In the genomic region with DNA sequence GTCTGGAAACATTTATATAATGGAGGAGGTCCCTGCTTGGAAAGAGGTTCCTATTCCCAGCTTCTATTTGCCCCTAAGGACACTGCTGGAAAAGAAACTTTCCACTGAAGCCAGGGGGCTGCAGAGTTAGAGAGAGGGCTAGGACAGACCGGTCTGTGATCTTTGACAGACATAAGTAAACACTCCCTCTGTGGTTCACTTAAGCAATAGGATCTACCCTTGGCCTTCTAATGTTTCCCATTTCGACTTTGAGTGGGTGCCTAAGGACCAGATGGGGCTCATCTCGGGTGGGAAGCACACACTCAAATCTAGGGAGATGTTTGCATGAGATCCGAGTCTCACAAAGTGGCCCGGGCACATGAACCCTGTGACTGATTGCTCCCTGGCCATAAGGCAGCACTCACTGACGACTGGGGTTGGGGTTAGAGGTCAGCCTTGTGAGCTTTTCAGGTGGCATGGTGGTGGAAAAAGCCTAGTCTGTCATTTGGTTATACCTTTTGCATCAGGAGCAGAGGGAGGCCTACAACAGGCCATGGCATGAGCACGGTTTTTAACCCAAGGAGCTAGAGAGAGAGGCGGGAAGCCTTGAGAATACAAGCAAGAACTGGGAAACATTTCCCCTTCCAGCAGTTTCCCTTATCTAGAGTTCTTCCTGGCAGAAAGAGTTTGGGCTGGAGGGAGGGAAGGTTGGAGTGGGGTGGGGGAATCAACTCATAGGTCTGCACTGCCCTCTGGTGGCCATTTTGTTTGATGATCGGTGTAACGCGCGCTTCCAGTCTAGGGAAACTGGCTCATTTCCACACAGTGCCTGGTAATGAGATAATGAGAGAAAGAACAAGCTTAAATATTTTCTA, we compare ENCODE assay signal across 8 mouse cellular contexts. TPM values are rescaled to one million over a fixed set of nuclear protein-coding genes. Genes with fewer than 3 reads are reported as not detected.
A peak's percentile ranks its signal among the peaks of the same experiment; 100 is the strongest.
DNase-seq lines count a peak whose midpoint lies in the region; ATAC-seq and TF ChIP-seq lines count a peak whose summit lies in the region.

No protein-coding gene starts in this region.

- H3K4me2 ChIP-seq in forebrain, embryonic 15.5 days (replicated peaks) = no peak overlapping the region
- H3K4me2 ChIP-seq in liver, embryonic 11.5 days = no peak overlapping the region
- H3K4me2 ChIP-seq in neural tube, embryonic 12.5 days (replicated peaks) = peak overlapping the region; percentile 28; the same call in 1 of the 2 replicates

- 41% methylated on average over 12 of the region's 12 CpGs for WGBS in forebrain, embryonic 15.5 days
- WGBS in liver, embryonic 11.5 days = 24% methylated on average over 12 of the region's 12 CpGs
- 36% methylated on average over 12 of the region's 12 CpGs for WGBS in neural tube, embryonic 12.5 days

- no peak for TF ChIP-seq EP300 in MEL (IDR thresholded peaks at IDR 0.05; ENCODE audit: low read depth in 1 of 2, low read length in 2 of 2)

- H3K9ac ChIP-seq in MEL (ENCODE audit: control insufficient read depth, low read depth, low read length, poor library complexity, severe bottlenecking) = no peak overlapping the region
- no peak overlapping the region for H3K9ac ChIP-seq in forebrain, embryonic 15.5 days (replicated peaks)
- H3K9ac ChIP-seq in liver, embryonic 11.5 days (ENCODE audit: low read depth, low read length) = no peak overlapping the region
- no peak overlapping the region for H3K9ac ChIP-seq in neural tube, embryonic 12.5 days

- no peaks in the 10 kb centered on the region for H3K27me3 ChIP-seq in MEL (ENCODE audit: control insufficient read depth in 1 of 2, insufficient read depth in 2 of 2, low read length in 2 of 2)
- no peaks in the 10 kb centered on the region for H3K27me3 ChIP-seq in forebrain, embryonic 15.5 days
- H3K27me3 ChIP-seq in liver, embryonic 11.5 days (replicated peaks; ENCODE audit: control insufficient read depth, insufficient read depth, low read length) = no peaks in the 10 kb centered on the region
- no peaks in the 10 kb centered on the region for H3K27me3 ChIP-seq in neural tube, embryonic 12.5 days (replicated peaks)

- H3K79me2 ChIP-seq in MEL (ENCODE audit: control insufficient read depth, insufficient read depth, low read length, poor library complexity) = no peaks in the 10 kb centered on the region

- peak; percentile 96 for ATAC-seq in forebrain, embryonic 15.5 days (replicated peaks)
- peak; percentile 41; the same call in 1 of the 2 replicates for ATAC-seq in liver, embryonic 11.5 days (replicated peaks; ENCODE audit: low FRiP score)
- peak; percentile 80 for ATAC-seq in neural tube, embryonic 12.5 days (ENCODE audit: low FRiP score, low read depth)

- H3K27ac ChIP-seq in MEL (ENCODE audit: control insufficient read depth, low read depth, low read length) = no peak overlapping the region
- H3K27ac ChIP-seq in forebrain, embryonic 15.5 days (replicated peaks) = no peak overlapping the region
- no peak overlapping the region for H3K27ac ChIP-seq in liver, embryonic 11.5 days (ENCODE audit: low read depth, low read length)
- no peak overlapping the region for H3K27ac ChIP-seq in neural tube, embryonic 12.5 days

- TF ChIP-seq POLR2A in MEL (IDR thresholded peaks at IDR 0.05; ENCODE audit: control insufficient read depth in 1 of 2, insufficient read depth in 1 of 2, low read depth in 1 of 2, low read length in 2 of 2, poor library complexity in 1 of 2) = no peak

- peak; percentile 47 for DNase-seq in MEL (ENCODE audit: low read depth, low spot score)
- peak; percentile 56 for DNase-seq in cerebellum, adult 11 months
- peak; percentile 89 to 93 for DNase-seq in heart, postnatal 10 days
- peak; percentile 64 to 88 for DNase-seq in kidney, postnatal 25 days
- peak; percentile 59 for DNase-seq in liver, embryonic 11.5 days (ENCODE audit: low spot score)
- DNase-seq in testis, postnatal 14 days (ENCODE audit: low spot score) = peak; percentile 65

- no peaks in the 10 kb centered on the region for H3K4me1 ChIP-seq in MEL (ENCODE audit: control insufficient read depth in 1 of 2, insufficient read depth in 2 of 2, low read length in 2 of 2)
- H3K4me1 ChIP-seq in forebrain, embryonic 15.5 days = peaks cover 7% of the 10 kb centered on the region
- H3K4me1 ChIP-seq in liver, embryonic 11.5 days (replicated peaks; ENCODE audit: control insufficient read depth, insufficient read depth, low read length) = 0 out of 2 replicates have a peak, but pooled peaks cover 3% of the 10 kb centered on the region
- H3K4me1 ChIP-seq in neural tube, embryonic 12.5 days = no peaks in the 10 kb centered on the region

- H3K9me3 ChIP-seq in MEL (replicated peaks; ENCODE audit: insufficient read depth, low read length) = no peaks in the 10 kb centered on the region
- H3K9me3 ChIP-seq in forebrain, embryonic 15.5 days = no peaks in the 10 kb centered on the region
- H3K9me3 ChIP-seq in liver, embryonic 11.5 days (ENCODE audit: control insufficient read depth, low read length) = no peaks in the 10 kb centered on the region
- H3K9me3 ChIP-seq in neural tube, embryonic 12.5 days = no peaks in the 10 kb centered on the region; the same call in 1 of the 2 replicates

- TF ChIP-seq CTCF in MEL (IDR thresholded peaks at IDR 0.05 in 2 of 3, conservative IDR thresholded peaks at IDR 0.05 in 1 of 3; ENCODE audit: control insufficient read depth in 1 of 3, insufficient read depth in 1 of 3, low read depth in 2 of 3, low read length in 3 of 3, poor library complexity in 1 of 3, severe bottlenecking in 1 of 3) = peak; percentile 30 to 65 (median 52); a peak in 5 of 6 replicates

- no peak overlapping the region for H3K4me3 ChIP-seq in MEL (ENCODE audit: control insufficient read depth in 1 of 2, insufficient read depth in 1 of 2, low read depth in 2 of 2, low read length in 2 of 2)
- H3K4me3 ChIP-seq in forebrain, embryonic 15.5 days = no peak overlapping the region
- H3K4me3 ChIP-seq in liver, embryonic 11.5 days (ENCODE audit: low read depth, low read length) = no peak overlapping the region
- H3K4me3 ChIP-seq in neural tube, embryonic 12.5 days = no peak overlapping the region

- intact Hi-C loops in heart, postnatal 10 days (cut with DNase I) = loop anchor here (1.0 kb wide), 1 partner anchor 119 kb away; no protein-coding TSS in a partner anchor

- no peaks in the 10 kb centered on the region for H3K36me3 ChIP-seq in MEL (ENCODE audit: control insufficient read depth in 1 of 2, insufficient read depth in 2 of 2, low read length in 2 of 2)
- H3K36me3 ChIP-seq in forebrain, embryonic 15.5 days = no peaks in the 10 kb centered on the region
- H3K36me3 ChIP-seq in liver, embryonic 11.5 days (ENCODE audit: control insufficient read depth, insufficient read depth, low read length) = no peaks in the 10 kb centered on the region
- H3K36me3 ChIP-seq in neural tube, embryonic 12.5 days = no peaks in the 10 kb centered on the region

- TF ChIP-seq RAD21 in MEL (IDR thresholded peaks at IDR 0.05; ENCODE audit: low read depth, low read length) = peak; percentile 52

TF ChIP-seq in MEL, 35 proteins besides CTCF, POLR2A, EP300 and RAD21:
- TF ChIP-seq ZC3H11A (IDR thresholded peaks at IDR 0.05; ENCODE audit: low read depth, low read length) (peak; percentile 13; the same call in 1 of the 2 replicates), USF1 (IDR thresholded peaks at IDR 0.05; ENCODE audit: low read depth, low read length) (no peak), SMC3 (IDR thresholded peaks at IDR 0.05; ENCODE audit: low read depth, low read length) (peak; percentile 41), TBP (IDR thresholded peaks at IDR 0.05; ENCODE audit: low read depth, low read length) (no peak)

RNA-seq across cellular contexts. Expression of a gene that starts 59.7 kb away (rescaled TPM):
- total RNA-seq in MEL (2012; rRNA removed) = not detected in 2 replicates
- not detected for polyA plus RNA-seq in MEL (2012; ENCODE audit: insufficient read depth in 1 of 2, insufficient read length in 2 of 2, low read depth in 1 of 2, low replicate concordance in 2 of 2, missing spikeins in 1 of 2)
- polyA plus RNA-seq in forebrain, embryonic 15.5 days (2015; fragmentation: Nextera tagmentation; extraction: Ambion mirVana) = 31.5 and 32.1 TPM in 2 replicates
- 1 to 10 TPM; 7.7 to 8.3 TPM for total RNA-seq in heart, postnatal 10 days (2021)
- polyA plus RNA-seq in liver, embryonic 11.5 days (2014; fragmentation: Nextera tagmentation; extraction: Ambion mirVana) = 0.33 and 0.78 TPM in 2 replicates
- polyA plus RNA-seq in neural tube, embryonic 12.5 days (2016; fragmentation: Nextera tagmentation; extraction: Ambion mirVana) = 30.9 and 33.3 TPM in 2 replicates

Comparison
In these comparisons a context has a peak if more than half of its experiments do, and no peak if none do; other contexts are left out.
1. ATAC-seq: peak in every context shown above with its lines; median percentile 96 in forebrain, embryonic 15.5 days; 80 in neural tube, embryonic 12.5 days; 41 in liver, embryonic 11.5 days.
2. RNA of a gene that starts 59.7 kb away (polyA plus RNA-seq): 30.9 to 33.3 TPM in neural tube, embryonic 12.5 days and 31.5 to 32.1 TPM in forebrain, embryonic 15.5 days; 0.33 to 0.78 TPM in liver, embryonic 11.5 days and not detected in MEL; every median in the first group is over 10 times any median in the second.
3. Peak in every context shown above with its lines, with median percentiles within 50 percentile points of each other: DNase-seq.